Mouse (Mus musculus): ENCODE data around the gene Dab1. TPM values are rescaled to one million over a fixed set of nuclear protein-coding genes. Genes with fewer than 3 reads are reported as not detected.
A peak's percentile ranks its signal among the peaks of the same experiment; 100 is the strongest.

Dab1 gene
- total and polyA plus RNA-seq, 2 experiments from 2014 or later: 47.9 to 109 TPM

DNA sequence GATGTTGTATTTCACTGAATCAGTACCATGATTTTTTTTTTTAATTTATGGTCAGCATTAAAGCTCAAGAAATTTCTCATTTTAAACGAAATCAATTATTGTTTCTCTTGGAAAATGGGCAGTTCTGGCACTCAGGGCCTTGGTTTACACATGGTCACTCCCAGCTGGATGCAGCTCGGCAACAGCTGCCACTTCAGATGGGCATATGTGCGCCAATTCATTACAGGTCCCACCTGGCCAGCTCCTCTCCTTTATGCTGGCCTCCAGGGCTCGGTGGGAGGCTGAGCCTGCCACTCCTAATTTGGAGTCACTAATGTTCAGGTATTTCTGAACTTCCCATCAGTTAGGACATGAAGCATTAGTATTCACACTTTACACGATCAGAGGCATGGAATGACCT is 582.5 kb downstream of the Dab1 start:
- no peaks in the 10 kb centered on the region for H3K36me3 ChIP-seq (ENCODE audit: insufficient read depth, low read length)
- DNase-seq (ENCODE audit: low spot score): peak; percentile 59
- H3K4me2 ChIP-seq (ENCODE audit: low read depth, low read length, poor library complexity, severe bottlenecking): no peak overlapping the region
- no peak overlapping the region for H3K27ac ChIP-seq (ENCODE audit: low read depth, low read length)
- TF ChIP-seq CTCF (IDR thresholded peaks at IDR 0.05): no peak
- no peak for ATAC-seq (ENCODE audit: low FRiP score)
- no peaks in the 10 kb centered on the region for H3K9me3 ChIP-seq (ENCODE audit: low read length)
- WGBS: 77% methylated on average over 5 of the region's 5 CpGs
- H3K4me1 ChIP-seq (ENCODE audit: insufficient read depth, low read length): peaks cover 3% of the 10 kb centered on the region; the same call in 1 of the 2 replicates
- no peak overlapping the region for H3K9ac ChIP-seq (replicated peaks; ENCODE audit: low read length, poor library complexity, severe bottlenecking)
- H3K4me3 ChIP-seq (ENCODE audit: low read depth, low read length): no peak overlapping the region
- no peaks in the 10 kb centered on the region for H3K27me3 ChIP-seq (ENCODE audit: insufficient read depth, low read length)

DNA sequence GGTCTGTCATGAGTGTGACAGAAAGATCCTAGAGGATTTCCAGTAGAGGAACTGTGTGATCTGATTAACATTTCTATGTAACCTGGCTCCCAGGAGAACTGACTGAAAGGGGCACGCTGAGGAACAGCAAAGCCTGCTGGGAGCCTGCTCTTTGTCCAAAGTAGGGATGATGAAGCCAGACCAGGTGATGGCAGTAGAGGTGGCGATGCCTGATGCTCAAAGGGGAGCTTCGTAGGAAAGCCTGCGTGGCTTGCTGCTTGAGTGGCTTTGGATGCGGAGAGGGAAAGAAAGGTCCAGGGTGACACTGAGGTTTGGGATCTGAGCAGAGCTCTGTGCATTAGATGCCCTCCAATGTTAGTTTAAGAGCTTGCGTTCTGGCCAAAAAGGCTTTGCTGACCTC is 584.9 kb downstream of the Dab1 start:
- ATAC-seq (ENCODE audit: low FRiP score) (no peak), DNase-seq (ENCODE audit: low spot score) (peak; percentile 24)
- Histone ChIP-seq H3K4me2 (ENCODE audit: low read depth, low read length, poor library complexity, severe bottlenecking) (no peak overlapping the region), H3K4me3 (ENCODE audit: low read depth, low read length) (no peak overlapping the region), H3K4me1 (ENCODE audit: insufficient read depth, low read length) (peaks cover 3% of the 10 kb centered on the region; the same call in 1 of the 2 replicates), H3K9me3 (ENCODE audit: low read length) (no peaks in the 10 kb centered on the region), H3K27ac (ENCODE audit: low read depth, low read length) (no peak overlapping the region), H3K36me3 (ENCODE audit: insufficient read depth, low read length) (no peaks in the 10 kb centered on the region), H3K9ac (replicated peaks; ENCODE audit: low read length, poor library complexity, severe bottlenecking) (no peak overlapping the region), H3K27me3 (ENCODE audit: insufficient read depth, low read length) (no peaks in the 10 kb centered on the region)
- TF ChIP-seq CTCF (IDR thresholded peaks at IDR 0.05): peak; percentile 43
- WGBS: 33% methylated on average over 6 of the region's 6 CpGs

DNA sequence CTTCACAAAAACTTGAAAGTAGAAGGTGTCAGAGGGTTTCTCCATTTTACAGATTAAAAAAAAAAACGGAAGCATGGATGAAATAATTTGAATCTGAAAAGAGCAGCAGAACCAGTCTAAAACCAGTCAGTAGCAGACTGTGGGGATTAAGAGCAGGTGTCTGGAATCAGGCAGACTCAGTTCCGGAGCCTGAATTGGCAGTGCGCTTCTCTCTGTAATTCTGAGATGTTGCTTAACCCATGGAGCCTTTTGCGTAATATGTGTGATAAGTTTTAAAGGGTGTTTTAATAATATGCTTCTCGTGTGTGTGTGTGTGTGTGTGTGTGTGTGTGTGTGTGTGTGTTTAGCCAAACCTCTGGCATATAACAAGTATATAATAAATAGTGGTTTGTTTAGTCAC is 587.5 kb downstream of the Dab1 start:
- Histone ChIP-seq H3K27ac (ENCODE audit: low read depth, low read length) (no peak overlapping the region), H3K9me3 (ENCODE audit: low read length) (no peaks in the 10 kb centered on the region), H3K4me3 (ENCODE audit: low read depth, low read length) (no peak overlapping the region), H3K27me3 (ENCODE audit: insufficient read depth, low read length) (no peaks in the 10 kb centered on the region), H3K4me2 (ENCODE audit: low read depth, low read length, poor library complexity, severe bottlenecking) (no peak overlapping the region), H3K4me1 (ENCODE audit: insufficient read depth, low read length) (peaks cover 3% of the 10 kb centered on the region; the same call in 1 of the 2 replicates), H3K9ac (replicated peaks; ENCODE audit: low read length, poor library complexity, severe bottlenecking) (no peak overlapping the region), H3K36me3 (ENCODE audit: insufficient read depth, low read length) (no peaks in the 10 kb centered on the region)
- DNase-seq (ENCODE audit: low spot score) (no peak), ATAC-seq (ENCODE audit: low FRiP score) (no peak)
- TF ChIP-seq CTCF (IDR thresholded peaks at IDR 0.05): no peak
- 50% methylated on average over 5 of the region's 5 CpGs for WGBS

DNA sequence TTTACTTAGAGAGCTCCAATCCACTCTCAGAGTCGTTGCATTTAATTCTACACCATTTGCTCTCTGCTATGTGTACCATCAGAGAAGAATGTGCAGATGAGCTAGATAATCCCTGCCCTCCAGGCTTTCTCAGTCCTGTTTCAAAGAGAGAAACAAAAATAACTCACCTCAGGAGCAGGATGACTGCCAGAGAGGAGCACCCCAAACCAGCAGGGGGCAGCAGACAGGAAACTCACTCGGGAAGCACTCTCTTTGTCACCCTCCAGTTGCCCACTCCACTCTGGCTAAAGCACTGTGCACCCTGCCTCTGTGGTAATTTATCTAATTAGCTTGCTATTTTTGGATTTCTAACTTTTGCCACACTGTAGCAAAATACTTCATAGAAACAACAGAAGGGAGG is 589.9 kb downstream of the Dab1 start:
- Histone ChIP-seq H3K36me3 (ENCODE audit: insufficient read depth, low read length) (no peaks in the 10 kb centered on the region), H3K27ac (ENCODE audit: low read depth, low read length) (no peak overlapping the region), H3K9ac (replicated peaks; ENCODE audit: low read length, poor library complexity, severe bottlenecking) (no peak overlapping the region), H3K9me3 (ENCODE audit: low read length) (no peaks in the 10 kb centered on the region), H3K4me3 (ENCODE audit: low read depth, low read length) (no peak overlapping the region), H3K4me2 (ENCODE audit: low read depth, low read length, poor library complexity, severe bottlenecking) (no peak overlapping the region), H3K4me1 (ENCODE audit: insufficient read depth, low read length) (peaks cover 2% of the 10 kb centered on the region; the same call in 1 of the 2 replicates), H3K27me3 (ENCODE audit: insufficient read depth, low read length) (no peaks in the 10 kb centered on the region)
- WGBS: 13% methylated on average over 2 of the region's 2 CpGs
- no peak for ATAC-seq (ENCODE audit: low FRiP score)
- peak; percentile 41 for DNase-seq (ENCODE audit: low spot score)
- TF ChIP-seq CTCF (IDR thresholded peaks at IDR 0.05): peak; percentile 71

DNA sequence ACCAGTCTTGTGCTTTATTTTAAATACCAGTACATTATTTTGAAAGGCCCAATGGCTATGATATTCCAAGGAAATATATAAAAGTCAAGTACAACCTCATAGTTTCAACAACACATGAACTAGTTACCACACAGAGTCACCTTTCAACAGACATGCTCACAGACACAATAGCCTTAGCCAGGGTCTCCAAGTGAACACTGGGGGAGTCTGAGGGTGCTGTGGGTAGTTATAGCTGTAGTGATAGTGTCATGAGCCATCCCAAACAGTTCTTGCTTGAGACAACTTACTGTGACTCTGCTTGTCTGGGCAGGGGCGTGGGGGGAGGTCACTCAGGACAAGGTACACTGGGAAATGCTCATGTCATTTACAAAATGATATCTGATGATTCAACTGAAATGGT is 591.6 kb downstream of the Dab1 start:
- Histone ChIP-seq H3K9ac (replicated peaks; ENCODE audit: low read length, poor library complexity, severe bottlenecking) (no peak overlapping the region), H3K4me2 (ENCODE audit: low read depth, low read length, poor library complexity, severe bottlenecking) (no peak overlapping the region), H3K27me3 (ENCODE audit: insufficient read depth, low read length) (no peaks in the 10 kb centered on the region), H3K27ac (ENCODE audit: low read depth, low read length) (no peak overlapping the region), H3K4me3 (ENCODE audit: low read depth, low read length) (no peak overlapping the region), H3K9me3 (ENCODE audit: low read length) (no peaks in the 10 kb centered on the region), H3K4me1 (ENCODE audit: insufficient read depth, low read length) (no peaks in the 10 kb centered on the region), H3K36me3 (ENCODE audit: insufficient read depth, low read length) (no peaks in the 10 kb centered on the region)
- DNase-seq (ENCODE audit: low spot score) (no peak), ATAC-seq (ENCODE audit: low FRiP score) (no peak)
- no peak for TF ChIP-seq CTCF (IDR thresholded peaks at IDR 0.05)
- WGBS: 84% methylated on average over 1 of the region's 1 CpGs

GRCm38 (mm10) chr4:104211531-104212455 is 592.6 kb downstream of the Dab1 start:
- TF ChIP-seq CTCF (IDR thresholded peaks at IDR 0.05): no peak
- no peak overlapping the region for H3K4me2 ChIP-seq (ENCODE audit: low read depth, low read length, poor library complexity, severe bottlenecking)
- no peak for DNase-seq (ENCODE audit: low spot score)
- WGBS: 51% methylated on average over 9 of the region's 9 CpGs
- no peak overlapping the region for H3K27ac ChIP-seq (ENCODE audit: low read depth, low read length)
- peaks cover 3% of the 10 kb centered on the region; the same call in 1 of the 2 replicates for H3K4me1 ChIP-seq (ENCODE audit: insufficient read depth, low read length)
- H3K9ac ChIP-seq (replicated peaks; ENCODE audit: low read length, poor library complexity, severe bottlenecking): no peak overlapping the region
- no peaks in the 10 kb centered on the region for H3K27me3 ChIP-seq (ENCODE audit: insufficient read depth, low read length)
- no peaks in the 10 kb centered on the region for H3K36me3 ChIP-seq (ENCODE audit: insufficient read depth, low read length)
- ATAC-seq (ENCODE audit: low FRiP score): no peak
- H3K4me3 ChIP-seq (ENCODE audit: low read depth, low read length): no peak overlapping the region
- H3K9me3 ChIP-seq (ENCODE audit: low read length): no peaks in the 10 kb centered on the region
